Mouse (Mus musculus): ENCODE data around the gene Slc1a4. TPM values are rescaled to one million over a fixed set of nuclear protein-coding genes. Genes with fewer than 3 reads are reported as not detected.

Gene Slc1a4
- polyA plus RNA-seq, 1 experiment = 12.5 TPM

DNA sequence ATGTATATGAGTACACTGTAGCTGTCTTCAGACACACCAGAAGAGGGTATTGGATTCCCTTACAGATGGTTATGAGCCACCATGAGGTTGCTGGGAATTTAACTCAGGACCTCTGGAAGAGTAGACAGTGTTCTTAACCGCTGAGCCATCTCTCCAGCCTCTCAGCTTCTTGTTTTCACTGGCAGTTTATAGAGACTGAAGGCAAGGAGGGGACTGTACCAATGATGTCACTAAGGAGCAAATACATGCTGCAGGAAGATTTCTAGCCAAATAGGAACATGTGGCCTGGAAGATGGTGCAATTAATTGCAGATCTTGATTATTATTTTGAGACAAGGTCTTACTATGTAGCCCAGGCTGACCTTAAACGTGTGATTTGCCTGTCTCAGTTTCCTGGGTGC lies 55.4 kb downstream of the Slc1a4 start:
- Histone ChIP-seq H3K4me1 (ENCODE audit: control insufficient read depth, insufficient read depth, low read length) (no peaks in the 10 kb centered on the region), H3K4me3 (replicated peaks; ENCODE audit: extremely low read depth, low read depth, low read length) (no peak overlapping the region)
- no peak for DNase-seq
- WGBS = 66% methylated on average over 2 of the region's 2 CpGs
- TF ChIP-seq CTCF (IDR thresholded peaks at IDR 0.05; ENCODE audit: insufficient read depth, low read length) (no peak), POLR2A (IDR thresholded peaks at IDR 0.05; ENCODE audit: borderline replicate concordance, extremely low read depth, low read depth, low read length) (no peak)

DNA sequence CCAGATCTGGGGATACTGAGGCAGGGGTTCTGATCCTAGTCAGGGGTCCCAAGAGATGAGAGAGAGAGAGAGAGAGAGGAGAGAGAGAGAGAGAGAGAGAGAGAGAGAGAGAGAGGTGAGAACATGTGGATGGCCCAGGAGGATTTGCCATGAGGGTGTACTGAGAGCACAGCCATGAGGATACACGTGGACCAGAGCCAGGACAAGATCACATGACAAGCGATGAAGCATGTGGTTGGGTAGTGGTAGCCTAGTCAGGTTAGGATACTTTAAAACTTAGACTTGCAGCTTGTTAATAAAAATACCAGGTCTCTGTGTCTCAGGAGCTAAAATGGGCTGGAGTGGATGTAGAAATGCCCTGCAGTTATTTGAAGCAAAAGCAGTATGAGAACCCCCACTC lies 56.5 kb downstream of the Slc1a4 start:
- no peaks in the 10 kb centered on the region for H3K4me1 ChIP-seq (ENCODE audit: control insufficient read depth, insufficient read depth, low read length)
- TF ChIP-seq POLR2A (IDR thresholded peaks at IDR 0.05; ENCODE audit: borderline replicate concordance, extremely low read depth, low read depth, low read length) = no peak
- TF ChIP-seq CTCF (IDR thresholded peaks at IDR 0.05; ENCODE audit: insufficient read depth, low read length) = no peak
- 70% methylated on average over 2 of the region's 2 CpGs for WGBS
- DNase-seq = no peak
- H3K4me3 ChIP-seq (replicated peaks; ENCODE audit: extremely low read depth, low read depth, low read length) = no peak overlapping the region

DNA sequence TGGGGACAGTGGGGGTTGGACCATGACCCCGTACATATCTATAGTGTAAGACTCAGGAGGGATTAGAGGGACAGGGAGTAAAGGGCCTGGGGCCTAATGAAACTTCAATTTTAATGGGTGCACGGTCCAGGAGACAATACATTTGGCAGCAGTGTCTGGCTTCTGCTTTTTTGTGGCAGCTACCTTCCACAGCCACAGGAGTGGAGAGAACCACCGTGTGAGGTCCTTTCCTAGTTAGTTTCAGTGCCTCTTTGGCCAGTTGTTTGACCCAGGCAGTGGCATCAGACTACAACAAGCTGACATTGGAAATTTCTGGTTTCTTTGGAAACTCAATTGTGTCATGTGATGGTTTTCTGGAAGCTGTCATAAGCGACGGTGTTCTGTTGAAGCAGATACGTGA lies 62.6 kb downstream of the Slc1a4 start:
- WGBS = 78% methylated on average over 6 of the region's 6 CpGs
- no peak for TF ChIP-seq POLR2A (IDR thresholded peaks at IDR 0.05; ENCODE audit: borderline replicate concordance, extremely low read depth, low read depth, low read length)
- TF ChIP-seq CTCF (IDR thresholded peaks at IDR 0.05; ENCODE audit: insufficient read depth, low read length) = no peak
- Histone ChIP-seq H3K4me1 (ENCODE audit: control insufficient read depth, insufficient read depth, low read length) (no peaks in the 10 kb centered on the region), H3K4me3 (replicated peaks; ENCODE audit: extremely low read depth, low read depth, low read length) (no peak overlapping the region)
- DNase-seq = no peak

DNA sequence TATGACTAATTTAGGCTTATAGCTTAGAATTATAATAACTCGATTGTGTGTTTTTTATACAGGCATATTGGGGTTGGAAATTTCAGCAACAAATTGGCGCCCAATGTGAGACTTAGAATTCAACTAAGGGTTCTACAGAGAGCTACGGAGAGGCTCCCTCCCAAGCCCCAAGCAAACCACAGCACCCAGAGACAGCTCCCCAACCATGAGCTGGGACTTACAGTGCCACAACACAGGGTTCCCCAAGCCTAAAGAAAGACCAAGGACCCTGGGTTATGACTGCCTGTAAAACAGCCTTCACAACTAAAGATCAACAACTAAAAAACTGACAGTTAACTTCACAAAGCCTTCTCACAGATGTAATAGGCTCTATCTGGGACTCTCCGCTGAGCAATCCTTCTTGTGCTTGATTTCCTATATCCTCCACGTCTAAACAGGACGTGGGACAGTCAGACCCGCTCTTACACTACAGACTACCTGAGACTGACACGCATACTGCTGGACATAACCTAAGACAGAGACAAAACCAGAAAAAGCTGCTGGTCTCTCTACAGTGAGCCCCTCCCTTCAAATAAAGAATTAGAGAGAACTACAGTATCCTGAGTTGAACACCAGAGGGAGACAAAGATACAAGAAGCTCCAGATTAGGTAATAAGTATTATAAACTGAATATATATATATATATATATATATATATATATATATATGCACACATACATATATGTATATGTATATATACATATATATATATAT lies 69.7 kb downstream of the Slc1a4 start:
- no peak for DNase-seq
- WGBS = 57% methylated on average over 8 of the region's 8 CpGs
- Histone ChIP-seq H3K4me1 (ENCODE audit: control insufficient read depth, insufficient read depth, low read length) (no peaks in the 10 kb centered on the region; the same call in 1 of the 2 replicates), H3K4me3 (replicated peaks; ENCODE audit: extremely low read depth, low read depth, low read length) (no peak overlapping the region)
- TF ChIP-seq POLR2A (IDR thresholded peaks at IDR 0.05; ENCODE audit: borderline replicate concordance, extremely low read depth, low read depth, low read length) (no peak), CTCF (IDR thresholded peaks at IDR 0.05; ENCODE audit: insufficient read depth, low read length) (no peak)

DNA sequence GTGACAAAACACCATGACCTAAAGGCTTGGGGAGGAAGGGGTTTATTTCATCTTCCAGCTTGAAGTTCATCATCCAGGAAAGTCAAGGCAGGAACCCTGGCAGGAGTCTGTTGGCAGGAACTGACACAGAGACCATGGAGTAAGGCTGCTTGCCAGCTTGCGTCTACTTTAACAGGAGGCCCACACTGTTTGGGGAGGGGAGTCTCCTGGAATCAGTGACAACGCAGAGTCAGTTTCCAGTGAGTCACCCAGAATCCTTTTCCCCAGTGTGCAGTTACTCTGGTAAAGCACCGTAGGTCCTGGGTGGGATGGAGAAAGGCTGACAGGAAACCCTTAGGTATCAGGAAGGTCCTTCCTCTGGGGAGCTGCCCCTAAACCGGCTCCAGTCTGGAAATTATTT lies 77.7 kb downstream of the Slc1a4 start:
- TF ChIP-seq POLR2A (IDR thresholded peaks at IDR 0.05; ENCODE audit: borderline replicate concordance, extremely low read depth, low read depth, low read length) (no peak), CTCF (IDR thresholded peaks at IDR 0.05; ENCODE audit: insufficient read depth, low read length) (no peak)
- DNase-seq = no peak
- WGBS = 59% methylated on average over 4 of the region's 4 CpGs
- Histone ChIP-seq H3K4me1 (ENCODE audit: control insufficient read depth, insufficient read depth, low read length) (0 out of 2 replicates have a peak, but pooled peaks cover 2% of the 10 kb centered on the region), H3K4me3 (replicated peaks; ENCODE audit: extremely low read depth, low read depth, low read length) (no peak overlapping the region)

DNA sequence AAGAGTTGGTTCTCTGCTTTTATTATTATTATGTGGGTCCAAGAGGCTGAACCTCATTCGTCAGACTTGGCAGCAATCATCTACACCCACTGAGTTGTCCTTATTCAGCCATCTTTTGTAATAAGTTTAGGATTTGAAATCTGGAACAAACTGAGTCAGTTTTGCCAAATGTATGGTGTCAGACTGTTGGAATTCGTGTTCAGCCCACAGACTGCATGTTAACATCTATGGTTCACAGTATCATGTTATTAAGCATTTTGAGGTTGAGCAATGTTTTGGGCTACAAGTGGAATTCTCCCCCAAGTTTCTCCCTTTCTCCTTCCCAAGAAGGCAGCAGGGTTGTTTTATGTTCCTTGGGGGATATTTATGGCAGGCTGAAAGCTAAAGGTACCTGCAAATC lies 79.4 kb downstream of the Slc1a4 start:
- 59% methylated on average over 2 of the region's 2 CpGs for WGBS

More for the DNA sequence above, 79.4 kb downstream of the Slc1a4 start:
- no peak for DNase-seq
- TF ChIP-seq POLR2A (IDR thresholded peaks at IDR 0.05; ENCODE audit: borderline replicate concordance, extremely low read depth, low read depth, low read length) (no peak), CTCF (IDR thresholded peaks at IDR 0.05; ENCODE audit: insufficient read depth, low read length) (no peak)
- H3K4me3 ChIP-seq (replicated peaks; ENCODE audit: extremely low read depth, low read depth, low read length) = no peak overlapping the region
- H3K4me1 ChIP-seq (ENCODE audit: control insufficient read depth, insufficient read depth, low read length) = peaks cover 4% of the 10 kb centered on the region; the same call in 1 of the 2 replicates

Other genes with a start within 250 kb of the Slc1a4 start
- 22.5 and 37.7 TPM in 2 replicates for gene Actr2, start 219.8 kb downstream of the Slc1a4 start, polyA plus RNA-seq (2012; rRNA removed)
- gene Rab1a, start 131.3 kb downstream of the Slc1a4 start, polyA plus RNA-seq (2012; rRNA removed) = 49.9 and 69.8 TPM in 2 replicates
- gene Cep68, start 83.3 kb downstream of the Slc1a4 start, polyA plus RNA-seq (2012; rRNA removed) = 19.5 and 21.0 TPM in 2 replicates
- gene Sertad2, start 210.5 kb upstream of the Slc1a4 start, polyA plus RNA-seq (2012; rRNA removed) = 57.1 and 57.9 TPM in 2 replicates